Comparison of ENCODE assay signal across 8 mouse cellular contexts in genomic region chr10:79717640-79718357, GRCm38 (mm10). TPM values are rescaled to one million over a fixed set of nuclear protein-coding genes. Genes with fewer than 3 reads are reported as not detected.
A peak's percentile ranks its signal among the peaks of the same experiment; 100 is the strongest.
DNase-seq lines count a peak whose midpoint lies in the region; ATAC-seq and TF ChIP-seq lines count a peak whose summit lies in the region.

No protein-coding gene starts in this region.

- H3K9me3 ChIP-seq in E14TG2a.4 (ENCODE audit: low read length), result no peaks in the 10 kb centered on the region
- H3K9me3 ChIP-seq in embryonic facial prominence, embryonic 13.5 days, result no peaks in the 10 kb centered on the region
- no peaks in the 10 kb centered on the region for H3K9me3 ChIP-seq in limb, embryonic 13.5 days
- no peaks in the 10 kb centered on the region for H3K9me3 ChIP-seq in midbrain, embryonic 12.5 days

- WGBS in embryonic facial prominence, embryonic 13.5 days, result 4% methylated on average over 43 of the region's 43 CpGs
- WGBS in limb, embryonic 13.5 days, result 6% methylated on average over 43 of the region's 43 CpGs
- 5% methylated on average over 43 of the region's 43 CpGs for whole genome bisulfite sequencing in midbrain, embryonic 12.5 days

- TF ChIP-seq CTCF in E14TG2a.4 (conservative IDR thresholded peaks at IDR 0.05; ENCODE audit: low read length), result no peak

- H3K4me1 ChIP-seq in E14TG2a.4 (replicated peaks; ENCODE audit: low read depth, low read length), result peaks cover 37% of the 10 kb centered on the region
- peaks cover 17% of the 10 kb centered on the region for H3K4me1 ChIP-seq in embryonic facial prominence, embryonic 13.5 days
- H3K4me1 ChIP-seq in limb, embryonic 13.5 days, result peaks cover 19% of the 10 kb centered on the region
- peaks cover 18% of the 10 kb centered on the region for H3K4me1 ChIP-seq in midbrain, embryonic 12.5 days

- intact Hi-C loops in left cerebral cortex, postnatal 36 days (cut with DNase I), result no loop called here

- peak overlapping the region; percentile 87 for H3K4me3 ChIP-seq in E14TG2a.4 (replicated peaks; ENCODE audit: low read length)
- H3K4me3 ChIP-seq in embryonic facial prominence, embryonic 13.5 days, result peak overlapping the region; percentile 61
- peak overlapping the region; percentile 60 for H3K4me3 ChIP-seq in limb, embryonic 13.5 days
- H3K4me3 ChIP-seq in midbrain, embryonic 12.5 days, result peak overlapping the region; percentile 64

- no peak for ATAC-seq in embryonic facial prominence, embryonic 13.5 days (ENCODE audit: insufficient number of reproducible peaks, insufficient read depth, low FRiP score, low TSS enrichment, low read depth)
- ATAC-seq in limb, embryonic 13.5 days (ENCODE audit: low FRiP score, low read depth), result no peak
- no peak for ATAC-seq in midbrain, embryonic 12.5 days (ENCODE audit: low FRiP score, low read depth)

- peak overlapping the region; percentile 97 for H3K4me2 ChIP-seq in embryonic facial prominence, embryonic 13.5 days
- peak overlapping the region; percentile 95 for H3K4me2 ChIP-seq in limb, embryonic 13.5 days (replicated peaks)
- H3K4me2 ChIP-seq in midbrain, embryonic 12.5 days (replicated peaks), result peak overlapping the region; percentile 95

- H3K27ac ChIP-seq in embryonic facial prominence, embryonic 13.5 days, result no peak overlapping the region
- no peak overlapping the region for H3K27ac ChIP-seq in limb, embryonic 13.5 days
- H3K27ac ChIP-seq in midbrain, embryonic 12.5 days (replicated peaks), result no peak overlapping the region

- H3K36me3 ChIP-seq in E14TG2a.4 (ENCODE audit: insufficient read depth, low read length), result peaks cover 5% of the 10 kb centered on the region; the same call in 1 of the 2 replicates
- no peaks in the 10 kb centered on the region for H3K36me3 ChIP-seq in embryonic facial prominence, embryonic 13.5 days
- H3K36me3 ChIP-seq in limb, embryonic 13.5 days, result no peaks in the 10 kb centered on the region
- H3K36me3 ChIP-seq in midbrain, embryonic 12.5 days, result no peaks in the 10 kb centered on the region; the same call in 1 of the 2 replicates

- peak; percentile 76 for DNase-seq in adrenal gland, adult 2 months
- DNase-seq in heart, postnatal 4 days, result peak; percentile 89
- peak; percentile 90 for DNase-seq in testis, postnatal 10 days (ENCODE audit: low spot score)
- DNase-seq in left cerebral cortex, postnatal 36 days (ENCODE audit: low spot score in 2 of 2), result no peak

- H3K9ac ChIP-seq in embryonic facial prominence, embryonic 13.5 days, result no peak overlapping the region
- no peak overlapping the region for H3K9ac ChIP-seq in limb, embryonic 13.5 days
- H3K9ac ChIP-seq in midbrain, embryonic 12.5 days (replicated peaks), result peak overlapping the region; percentile 58; the same call in 1 of the 2 replicates

- peaks cover 44% of the 10 kb centered on the region for H3K27me3 ChIP-seq in E14TG2a.4 (ENCODE audit: insufficient read depth, low read length)
- peaks cover 66% of the 10 kb centered on the region for H3K27me3 ChIP-seq in embryonic facial prominence, embryonic 13.5 days
- H3K27me3 ChIP-seq in limb, embryonic 13.5 days, result peaks cover 78% of the 10 kb centered on the region
- H3K27me3 ChIP-seq in midbrain, embryonic 12.5 days, result peaks cover 62% of the 10 kb centered on the region

RNA-seq across cellular contexts. Expression of gene Hcn2, which starts 1.4 kb away (rescaled TPM):
- total RNA-seq in adrenal gland, adult 2 months (2021), result 1 to 10 TPM; 5.9 to 6.0 TPM
- polyA plus RNA-seq in adrenal gland, adult 2 months (2012; rRNA removed), result 20.2 and 27.8 TPM in 2 replicates
- 0.10 and 0.12 TPM in 2 replicates for polyA plus RNA-seq in embryonic facial prominence, embryonic 13.5 days (2015; fragmentation: Nextera tagmentation; extraction: Ambion mirVana)
- total RNA-seq in heart, postnatal 4 days (2021), result 1 to 10 TPM; 7.6 to 9.5 TPM
- polyA plus RNA-seq in limb, embryonic 13.5 days (2015; fragmentation: Nextera tagmentation; extraction: Ambion mirVana), result not detected in 2 replicates
- polyA plus RNA-seq in midbrain, embryonic 12.5 days (2016; fragmentation: Nextera tagmentation; extraction: Ambion mirVana), result 0.18 and 0.25 TPM in 2 replicates
- total RNA-seq in left cerebral cortex, postnatal 36 days (2021), result 100 to 1,000 TPM; 128 to 152 TPM

RNA-seq across cellular contexts. Expression of gene Bsg, which starts 13.5 kb away (rescaled TPM):
- total RNA-seq in adrenal gland, adult 2 months (2021), result 100 to 1,000 TPM; 588 to 674 TPM
- polyA plus RNA-seq in adrenal gland, adult 2 months (2012; rRNA removed), result 314 and 321 TPM in 2 replicates
- polyA plus RNA-seq in embryonic facial prominence, embryonic 13.5 days (2015; fragmentation: Nextera tagmentation; extraction: Ambion mirVana), result 703 and 715 TPM in 2 replicates
- total RNA-seq in heart, postnatal 4 days (2021), result 100 to 1,000 TPM; 793 to 876 TPM
- polyA plus RNA-seq in limb, embryonic 13.5 days (2015; fragmentation: Nextera tagmentation; extraction: Ambion mirVana), result 761 and 775 TPM in 2 replicates
- polyA plus RNA-seq in midbrain, embryonic 12.5 days (2016; fragmentation: Nextera tagmentation; extraction: Ambion mirVana), result 540 and 588 TPM in 2 replicates
- total RNA-seq in left cerebral cortex, postnatal 36 days (2021), result 100 to 1,000 TPM; 593 to 646 TPM

RNA-seq across cellular contexts. Expression of gene Polrmt, which starts 28.6 kb away (rescaled TPM):
- total RNA-seq in adrenal gland, adult 2 months (2021), result 10 to 100 TPM; 55.4 to 62.8 TPM
- 87.6 and 89.0 TPM in 2 replicates for polyA plus RNA-seq in adrenal gland, adult 2 months (2012; rRNA removed)
- polyA plus RNA-seq in embryonic facial prominence, embryonic 13.5 days (2015; fragmentation: Nextera tagmentation; extraction: Ambion mirVana), result 42.8 and 50.9 TPM in 2 replicates
- 10 to 100 TPM; 35.4 to 39.6 TPM for total RNA-seq in heart, postnatal 4 days (2021)
- 49.4 and 54.9 TPM in 2 replicates for polyA plus RNA-seq in limb, embryonic 13.5 days (2015; fragmentation: Nextera tagmentation; extraction: Ambion mirVana)
- polyA plus RNA-seq in midbrain, embryonic 12.5 days (2016; fragmentation: Nextera tagmentation; extraction: Ambion mirVana), result 45.3 and 46.3 TPM in 2 replicates
- total RNA-seq in left cerebral cortex, postnatal 36 days (2021), result 10 to 100 TPM; 44.9 to 49.7 TPM

RNA-seq across cellular contexts. Expression of gene Gzmm, which starts 29.0 kb away (rescaled TPM):
- 1 to 10 TPM; 1.0 to 2.2 TPM for total RNA-seq in adrenal gland, adult 2 months (2021)
- polyA plus RNA-seq in adrenal gland, adult 2 months (2012; rRNA removed), result 0.52 and 0.55 TPM in 2 replicates
- polyA plus RNA-seq in embryonic facial prominence, embryonic 13.5 days (2015; fragmentation: Nextera tagmentation; extraction: Ambion mirVana), result 0.81 and 0.84 TPM in 2 replicates
- total RNA-seq in heart, postnatal 4 days (2021), result 1 to 10 TPM; 2.9 to 3.7 TPM
- polyA plus RNA-seq in limb, embryonic 13.5 days (2015; fragmentation: Nextera tagmentation; extraction: Ambion mirVana), result 0.83 and 0.92 TPM in 2 replicates
- polyA plus RNA-seq in midbrain, embryonic 12.5 days (2016; fragmentation: Nextera tagmentation; extraction: Ambion mirVana), result 1.4 TPM in 2 replicates
- total RNA-seq in left cerebral cortex, postnatal 36 days (2021), result 1 to 10 TPM; 1.8 to 2.0 TPM

RNA-seq across cellular contexts. Expression of gene Cdc34, which starts 35.8 kb away (rescaled TPM):
- 100 to 1,000 TPM in 1 of 2 experiments, 10 to 100 TPM in 1; 87.7 to 122 TPM for total RNA-seq in adrenal gland, adult 2 months (2021)
- polyA plus RNA-seq in adrenal gland, adult 2 months (2012; rRNA removed), result 174 and 205 TPM in 2 replicates
- 102 and 106 TPM in 2 replicates for polyA plus RNA-seq in embryonic facial prominence, embryonic 13.5 days (2015; fragmentation: Nextera tagmentation; extraction: Ambion mirVana)
- total RNA-seq in heart, postnatal 4 days (2021), result 100 to 1,000 TPM; 134 to 145 TPM
- 116 and 123 TPM in 2 replicates for polyA plus RNA-seq in limb, embryonic 13.5 days (2015; fragmentation: Nextera tagmentation; extraction: Ambion mirVana)
- 139 and 156 TPM in 2 replicates for polyA plus RNA-seq in midbrain, embryonic 12.5 days (2016; fragmentation: Nextera tagmentation; extraction: Ambion mirVana)
- 10 to 100 TPM; 76.2 to 90.0 TPM for total RNA-seq in left cerebral cortex, postnatal 36 days (2021)

Comparison
In these comparisons a context has a peak if more than half of its experiments do, and no peak if none do; other contexts are left out.
1. DNase-seq: peak in adrenal gland, adult 2 months (single experiment), heart, postnatal 4 days (single experiment) and testis, postnatal 10 days (single experiment); none in left cerebral cortex, postnatal 36 days (0 of 2).
2. RNA of gene Hcn2, which starts 1.4 kb away (polyA plus RNA-seq): 20.2 to 27.8 TPM in adrenal gland, adult 2 months; 0.18 to 0.25 TPM in midbrain, embryonic 12.5 days, 0.10 to 0.12 TPM in embryonic facial prominence, embryonic 13.5 days and not detected in limb, embryonic 13.5 days; every median in the first group is over 10 times any median in the second.
3. Peak in every context shown above with its lines, with median percentiles within 50 percentile points of each other: H3K4me3 ChIP-seq and H3K4me2 ChIP-seq.